Mouse (Mus musculus) MEL (cell line): ENCODE results near the gene Ctsw. TPM values are rescaled to one million over a fixed set of nuclear protein-coding genes. Genes with fewer than 3 reads are reported as not detected.

Experiments used
- DNase-seq: peaks from one replicate; pipeline ENCODE4 v3.0.0; 2011; ENCODE audit warnings: low read depth, low spot score
- H3K27ac ChIP-seq: 2 replicates; pipeline ENCODE4 v1.5.1; 2012; ENCODE audit warnings: low read depth, mild to moderate bottlenecking, control low read depth, low read length, moderate library complexity; ENCODE audit not compliant: control insufficient read depth
- H3K27me3 ChIP-seq, 2 experiments: fragments of 150-350 bp in 1 of 2; sonication (generic) in 1 of 2; 2 replicates each; pipeline ENCODE4 v1.6.1; 2012; ENCODE audit warnings: low read length in 2 of 2, mild to moderate bottlenecking in 2 of 2, improper control_type of control experiment in 1 of 2, moderate library complexity in 1 of 2; ENCODE audit not compliant: insufficient read depth in 2 of 2, control insufficient read depth in 1 of 2
- H3K36me3 ChIP-seq, 2 experiments: 2 replicates each; pipeline ENCODE4 v1.6.1; 2012 to 2014; ENCODE audit warnings: low read length in 2 of 2, improper control_type of control experiment in 1 of 2, inconsistent platforms in 1 of 2, mild to moderate bottlenecking in 1 of 2; ENCODE audit not compliant: insufficient read depth in 2 of 2, control insufficient read depth in 1 of 2
- H3K4me1 ChIP-seq, 2 experiments: fragments of 150-350 bp in 1 of 2; sonication (generic) in 1 of 2; 2 replicates each; pipeline ENCODE4 v1.6.1; 2012; ENCODE audit warnings: low read length in 2 of 2, improper control_type of control experiment in 1 of 2, mild to moderate bottlenecking in 1 of 2; ENCODE audit not compliant: insufficient read depth in 2 of 2, control insufficient read depth in 1 of 2
- H3K4me3 ChIP-seq, 2 experiments: fragments of 150-350 bp in 1 of 2; sonication (generic) in 1 of 2; 2 replicates each; pipeline ENCODE4 v1.5.1; 2012; ENCODE audit warnings: low read depth in 2 of 2, low read length in 2 of 2, mild to moderate bottlenecking in 2 of 2, moderate library complexity in 2 of 2, control low read depth in 1 of 2, improper control_type of control experiment in 1 of 2; ENCODE audit not compliant: control insufficient read depth in 1 of 2, insufficient read depth in 1 of 2
- H3K79me2 ChIP-seq: 2 replicates; pipeline ENCODE4 v1.6.1; 2012; ENCODE audit warnings: mild to moderate bottlenecking, low read length, moderate library complexity; ENCODE audit not compliant: control insufficient read depth, poor library complexity, insufficient read depth
- H3K9ac ChIP-seq: 2 replicates; pipeline ENCODE4 v1.6.1; 2012; ENCODE audit warnings: low read depth, mild to moderate bottlenecking, control low read depth, low read length, moderate library complexity; ENCODE audit not compliant: control insufficient read depth, poor library complexity, severe bottlenecking
- H3K9me3 ChIP-seq: fragments of 150-350 bp; sonication (generic); replicated peaks from 2 replicates; pipeline ENCODE4 v1.6.1; 2012; ENCODE audit warnings: mild to moderate bottlenecking, low read length, improper control_type of control experiment, moderate library complexity; ENCODE audit not compliant: insufficient read depth
- BHLHE40 ChIP-seq: IDR thresholded peaks from 2 replicates; pipeline ENCODE4 v1.6.1; 2012; ENCODE audit warnings: low read depth, mild to moderate bottlenecking, inconsistent platforms, low read length, improper control_type of control experiment, borderline replicate concordance
- CHD2 ChIP-seq: IDR thresholded peaks from 2 replicates; pipeline ENCODE4 v1.6.1; 2011; ENCODE audit warnings: low read length, improper control_type of control experiment
- CTCF ChIP-seq, 3 experiments: IDR thresholded peaks in 2 of 3; conservative IDR thresholded peaks in 1 of 3; 2 replicates each; pipeline ENCODE4 v1.5.1; 2011 to 2012; ENCODE audit warnings: low read length in 3 of 3, low read depth in 2 of 3, mild to moderate bottlenecking in 2 of 3, improper control_type of control experiment in 1 of 3, inconsistent platforms in 1 of 3, mixed read lengths in 1 of 3, moderate library complexity in 1 of 3; ENCODE audit not compliant: control insufficient read depth in 1 of 3, insufficient read depth in 1 of 3, poor library complexity in 1 of 3, severe bottlenecking in 1 of 3
- E2F4 ChIP-seq: IDR thresholded peaks from 2 replicates; pipeline ENCODE4 v1.6.1; 2011; ENCODE audit warnings: low read depth, low read length, improper control_type of control experiment, borderline replicate concordance
- ELF1 ChIP-seq: IDR thresholded peaks from 2 replicates; pipeline ENCODE4 v1.6.1; 2014; ENCODE audit warnings: low read depth, mild to moderate bottlenecking, inconsistent platforms, low read length, improper control_type of control experiment, moderate library complexity
- EP300 ChIP-seq, 2 experiments: IDR thresholded peaks; 2 replicates each; pipeline ENCODE4 v1.6.1; 2011; ENCODE audit warnings: improper control_type of control experiment in 2 of 2, low read length in 2 of 2, low read depth in 1 of 2, mild to moderate bottlenecking in 1 of 2
- ETS1 ChIP-seq: IDR thresholded peaks from 2 replicates; pipeline ENCODE4 v1.6.1; 2012; ENCODE audit warnings: low read depth, mild to moderate bottlenecking, inconsistent platforms, low read length, improper control_type of control experiment, moderate library complexity
- HCFC1 ChIP-seq: IDR thresholded peaks from 2 replicates; pipeline ENCODE4 v1.6.1; 2012; ENCODE audit warnings: low read depth, mild to moderate bottlenecking, inconsistent platforms, low read length, improper control_type of control experiment, moderate library complexity
- JUND ChIP-seq: IDR thresholded peaks from 2 replicates; pipeline ENCODE4 v1.6.1; 2011; ENCODE audit warnings: low read depth, mild to moderate bottlenecking, improper control_type of control experiment, low read length
- KAT2A ChIP-seq: conservative IDR thresholded peaks from 2 replicates; pipeline ENCODE4 v1.6.1; 2012; ENCODE audit warnings: low read depth, low read length, improper control_type of control experiment, inconsistent platforms
- MAX ChIP-seq: IDR thresholded peaks from 2 replicates; pipeline ENCODE4 v1.6.1; 2011; ENCODE audit warnings: low read length, improper control_type of control experiment
- MAZ ChIP-seq: IDR thresholded peaks from 2 replicates; pipeline ENCODE4 v1.6.1; 2012; ENCODE audit warnings: low read depth, mild to moderate bottlenecking, inconsistent platforms, low read length, improper control_type of control experiment
- MEF2A ChIP-seq: IDR thresholded peaks from 2 replicates; pipeline ENCODE4 v1.6.1; 2014; ENCODE audit warnings: low read depth, mild to moderate bottlenecking, inconsistent platforms, low read length, improper control_type of control experiment; ENCODE audit not compliant: poor library complexity, insufficient replicate concordance, severe bottlenecking; ENCODE audit errors: extremely low read depth
- MXI1 ChIP-seq: IDR thresholded peaks from 2 replicates; pipeline ENCODE4 v1.6.1; 2011; ENCODE audit warnings: mild to moderate bottlenecking, low read depth, low read length, improper control_type of control experiment
- NELFE ChIP-seq: IDR thresholded peaks from 2 replicates; pipeline ENCODE4 v1.6.1; 2011; ENCODE audit warnings: low read depth, low read length, improper control_type of control experiment
- NRF1 ChIP-seq: IDR thresholded peaks from 2 replicates; pipeline ENCODE4 v1.6.1; 2014; ENCODE audit warnings: low read depth, mild to moderate bottlenecking, inconsistent platforms, low read length, improper control_type of control experiment, moderate library complexity; ENCODE audit not compliant: poor library complexity, insufficient read depth, severe bottlenecking
- POLR2A ChIP-seq, 2 experiments: IDR thresholded peaks; 2 replicates each; pipeline ENCODE4 v1.6.1; 2011 to 2012; ENCODE audit warnings: low read length in 2 of 2, mild to moderate bottlenecking in 2 of 2, control low read depth in 1 of 2, improper control_type of control experiment in 1 of 2, low read depth in 1 of 2, moderate library complexity in 1 of 2; ENCODE audit not compliant: control insufficient read depth in 1 of 2, insufficient read depth in 1 of 2, poor library complexity in 1 of 2
- POLR2AphosphoS2 ChIP-seq: IDR thresholded peaks from 2 replicates; pipeline ENCODE4 v1.6.1; 2011; ENCODE audit warnings: low read length, improper control_type of control experiment
- POLR2AphosphoS5 ChIP-seq: IDR thresholded peaks from 2 replicates; pipeline ENCODE4 v1.6.1; 2012; ENCODE audit warnings: low read depth, borderline replicate concordance, mild to moderate bottlenecking, inconsistent platforms, low read length, moderate library complexity, mixed read lengths
- RAD21 ChIP-seq: IDR thresholded peaks from 2 replicates; pipeline ENCODE4 v1.6.1; 2011; ENCODE audit warnings: mild to moderate bottlenecking, low read depth, low read length, improper control_type of control experiment
- RCOR1 ChIP-seq: IDR thresholded peaks from 2 replicates; pipeline ENCODE4 v1.6.1; 2012; ENCODE audit warnings: low read depth, mild to moderate bottlenecking, inconsistent platforms, low read length, improper control_type of control experiment
- SIN3A ChIP-seq: IDR thresholded peaks from 2 replicates; pipeline ENCODE4 v1.6.1; 2012; ENCODE audit warnings: low read length, improper control_type of control experiment, inconsistent platforms
- SMC3 ChIP-seq: IDR thresholded peaks from 2 replicates; pipeline ENCODE4 v1.6.1; 2011; ENCODE audit warnings: low read depth, low read length, improper control_type of control experiment
- TAL1 ChIP-seq: IDR thresholded peaks from 2 replicates; pipeline ENCODE4 v1.6.1; 2012; ENCODE audit warnings: mild to moderate bottlenecking, inconsistent platforms, low read length, moderate library complexity, mixed read lengths
- TBP ChIP-seq: IDR thresholded peaks from 2 replicates; pipeline ENCODE4 v1.8.0; 2011; ENCODE audit warnings: low read depth, low read length, improper control_type of control experiment
- TCF12 ChIP-seq: IDR thresholded peaks from 2 replicates; pipeline ENCODE4 v1.6.1; 2014; ENCODE audit warnings: low read depth, mild to moderate bottlenecking, inconsistent platforms, low read length, improper control_type of control experiment, moderate library complexity
- ZMIZ1 ChIP-seq: IDR thresholded peaks from 2 replicates; pipeline ENCODE4 v1.6.1; 2012; ENCODE audit warnings: low read depth, mild to moderate bottlenecking, inconsistent platforms, low read length, improper control_type of control experiment, moderate library complexity
- polyA plus RNA-seq, 2 experiments: library from polyadenylated mRNA; stranded (reverse) in 1 of 2; unstranded in 1 of 2; fragments of >175 nt in 1 of 2; fragments of >200 nt in 1 of 2; gene quantifications; 2 replicates each; pipeline versions ENCODE4 v1.2.1 to v1.2.4; 2012; ENCODE audit warnings: low replicate concordance in 2 of 2, low read depth in 1 of 2; ENCODE audit not compliant: insufficient read length in 2 of 2, insufficient read depth in 1 of 2, missing spikeins in 1 of 2
- total RNA-seq: library from RNA; depleted of rRNA; stranded (reverse); fragments of 300-350 nt; gene quantifications from 2 replicates; pipeline ENCODE4 v1.2.3, GENCODE M21; 2012

The Ctsw gene
- total and polyA plus RNA-seq, 3 experiments = 0.15 to 0.39 TPM; not detected in 1

DNA sequence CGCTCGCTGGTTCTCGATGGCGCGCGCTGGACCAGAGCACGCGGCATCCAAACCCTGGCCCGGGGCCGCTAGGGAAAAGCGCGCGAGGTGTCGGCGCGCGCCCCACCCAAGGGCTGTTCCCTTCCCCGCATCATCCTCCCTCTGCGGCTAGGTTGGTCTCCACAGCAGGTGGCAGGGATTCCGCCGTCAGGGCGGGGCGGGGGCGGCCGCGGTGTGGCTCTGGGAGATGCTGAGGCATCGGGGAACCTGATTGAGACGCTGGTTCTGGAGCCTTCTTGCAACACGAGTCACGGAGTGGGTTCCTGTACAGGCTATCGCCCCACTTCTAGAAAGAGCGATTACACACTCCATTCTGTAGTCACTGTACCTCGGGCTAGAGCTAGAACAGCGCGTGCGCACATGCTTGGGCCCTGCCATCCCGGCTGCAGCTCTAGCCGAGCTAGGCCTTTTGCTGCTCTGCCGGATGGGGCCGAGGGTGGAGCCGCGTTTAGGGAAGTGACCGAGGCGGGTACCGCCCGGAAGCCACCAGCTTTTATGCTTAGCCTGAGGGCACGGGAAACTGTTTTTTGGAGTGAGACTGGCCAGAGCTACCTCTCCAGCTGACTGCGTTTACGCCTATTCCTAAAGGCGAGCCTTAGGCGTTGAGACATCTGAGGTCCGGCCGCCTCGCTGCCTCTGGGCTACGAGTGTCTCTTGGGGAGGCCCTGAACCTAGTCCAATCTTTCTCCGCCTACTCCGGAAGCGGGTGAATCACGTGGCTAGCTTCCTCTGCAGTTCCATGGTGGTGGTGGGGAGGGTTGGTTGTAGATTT, 22.8 kb upstream of the Ctsw start (continued):
- TF ChIP-seq TCF12 = peak; percentile 35; the same call in 1 of the 2 replicates
- TF ChIP-seq JUND = no peak
- TF ChIP-seq TAL1 = no peak
- peak; percentile 62 for TF ChIP-seq BHLHE40
- peak; percentile 93 for TF ChIP-seq POLR2AphosphoS2
- no peak; the same call in 1 of the 2 replicates for TF ChIP-seq CHD2
- TF ChIP-seq RCOR1 = no peak
- TF ChIP-seq MEF2A = no peak
- TF ChIP-seq POLR2A (IDR thresholded peaks at IDR 0.05; ENCODE audit: control insufficient read depth in 1 of 2, insufficient read depth in 1 of 2, low read depth in 1 of 2, low read length in 2 of 2, poor library complexity in 1 of 2) = peak; percentile 66 to 91; a peak in 3 of 4 replicates
- TF ChIP-seq SMC3 = peak; percentile 12; the same call in 1 of the 2 replicates
- peak; percentile 47; the same call in 1 of the 2 replicates for TF ChIP-seq ETS1
- peak; percentile 50 for TF ChIP-seq KAT2A

DNA sequence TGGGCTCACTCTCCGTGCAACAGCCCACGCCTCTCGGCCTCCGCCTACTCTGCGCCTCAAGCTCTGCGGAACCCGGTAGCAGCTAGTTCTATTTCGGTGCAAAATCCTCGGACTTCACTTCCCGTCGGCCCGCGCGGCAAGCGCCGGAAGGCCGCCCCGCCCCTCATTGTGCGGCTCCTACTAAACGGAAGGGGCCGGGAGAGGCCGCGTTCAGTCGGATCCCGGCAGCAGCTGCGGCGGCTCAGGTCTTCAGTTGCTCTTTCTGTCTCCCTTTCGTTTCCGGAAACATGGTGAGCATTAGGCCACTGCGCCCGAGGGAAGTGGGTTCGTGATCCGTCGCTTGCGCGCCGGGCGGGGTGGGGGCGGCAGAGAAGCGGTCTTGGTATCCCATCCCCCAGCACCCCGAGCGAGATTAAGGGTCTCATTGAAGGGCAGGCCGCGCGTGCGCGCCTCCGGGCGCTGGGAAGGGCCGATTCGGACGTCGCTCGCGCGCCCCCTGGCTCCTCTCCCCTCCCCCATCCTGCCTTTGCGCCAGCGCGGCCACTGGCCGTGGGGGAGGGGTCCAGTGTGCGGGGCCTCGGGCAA, 22.1 kb upstream of the Ctsw start, which contains the start of gene Cfl1:
Gene Cfl1, plus strand, starts transcription at position 143 of the 585 bp plus-strand sequence.
- H3K27ac ChIP-seq = peak within 1 kb of the TSS; percentile 93
- no peaks in the 10 kb centered on the region for H3K27me3 ChIP-seq
- DNase-seq = peak; percentile 98
- TF ChIP-seq HCFC1 (peak; percentile 97), KAT2A (peak; percentile 84), E2F4 (no peak), ZMIZ1 (peak; percentile 89), SIN3A (peak; percentile 75; the same call in 1 of the 2 replicates), ETS1 (no peak; the same call in 1 of the 2 replicates), NELFE (peak; percentile 99), CHD2 (peak; percentile 43; the same call in 1 of the 2 replicates), MXI1 (0 out of 2 replicates have a peak, but pooled peaks have one; percentile 71), JUND (no peak), RAD21 (no peak), MAX (peak; percentile 8), POLR2AphosphoS5 (peak; percentile 87; the same call in 1 of the 2 replicates), TBP (peak; percentile 94), POLR2AphosphoS2 (peak; percentile 87), EP300 (IDR thresholded peaks at IDR 0.05; ENCODE audit: low read depth in 1 of 2, low read length in 2 of 2) (peak in 1 of 2 experiments; percentile 27; a peak in 1 of 4 replicates), MAZ (no peak; the same call in 1 of the 2 replicates), NRF1 (peak; percentile 66), MEF2A (peak; percentile 62; the same call in 1 of the 2 replicates), TCF12 (peak; percentile 65; the same call in 1 of the 2 replicates), ELF1 (peak; percentile 93), CTCF (IDR thresholded peaks at IDR 0.05 in 2 of 3, conservative IDR thresholded peaks at IDR 0.05 in 1 of 3; ENCODE audit: control insufficient read depth in 1 of 3, insufficient read depth in 1 of 3, low read depth in 2 of 3, low read length in 3 of 3, poor library complexity in 1 of 3, severe bottlenecking in 1 of 3) (peak in 1 of 3 experiments; percentile 17; a peak in 1 of 6 replicates), POLR2A (IDR thresholded peaks at IDR 0.05; ENCODE audit: control insufficient read depth in 1 of 2, insufficient read depth in 1 of 2, low read depth in 1 of 2, low read length in 2 of 2, poor library complexity in 1 of 2) (peak; percentile 94 to 98)
- H3K79me2 ChIP-seq = peaks cover 31% of the 10 kb centered on the region
- H3K9me3 ChIP-seq = no peaks in the 10 kb centered on the region
- H3K9ac ChIP-seq = peak within 1 kb of the TSS; percentile 99
- peaks cover 0 to 12% of the 10 kb centered on the region in 2 experiments; a peak in 2 of 4 replicates for H3K4me1 ChIP-seq
- peak within 1 kb of the TSS; percentile 80 to 87 for H3K4me3 ChIP-seq
- H3K36me3 ChIP-seq = peaks cover 0 to 13% of the 10 kb centered on the region in 2 experiments
